Mouse (Mus musculus) kidney, postnatal 4 days (tissue): ENCODE results near the gene Ankrd54.
"Not testable (repeated sequence)": the region's sequence is repeated elsewhere in the genome, so short reads cannot be mapped to it uniquely, and the experiment has no call there.

Experiments
- DNase-seq, 2 experiments: peaks; one replicate each; pipeline ENCODE4 v3.0.0; 2021; ENCODE audit warnings: mixed read lengths in 2 of 2

Ankrd54 gene

DNA sequence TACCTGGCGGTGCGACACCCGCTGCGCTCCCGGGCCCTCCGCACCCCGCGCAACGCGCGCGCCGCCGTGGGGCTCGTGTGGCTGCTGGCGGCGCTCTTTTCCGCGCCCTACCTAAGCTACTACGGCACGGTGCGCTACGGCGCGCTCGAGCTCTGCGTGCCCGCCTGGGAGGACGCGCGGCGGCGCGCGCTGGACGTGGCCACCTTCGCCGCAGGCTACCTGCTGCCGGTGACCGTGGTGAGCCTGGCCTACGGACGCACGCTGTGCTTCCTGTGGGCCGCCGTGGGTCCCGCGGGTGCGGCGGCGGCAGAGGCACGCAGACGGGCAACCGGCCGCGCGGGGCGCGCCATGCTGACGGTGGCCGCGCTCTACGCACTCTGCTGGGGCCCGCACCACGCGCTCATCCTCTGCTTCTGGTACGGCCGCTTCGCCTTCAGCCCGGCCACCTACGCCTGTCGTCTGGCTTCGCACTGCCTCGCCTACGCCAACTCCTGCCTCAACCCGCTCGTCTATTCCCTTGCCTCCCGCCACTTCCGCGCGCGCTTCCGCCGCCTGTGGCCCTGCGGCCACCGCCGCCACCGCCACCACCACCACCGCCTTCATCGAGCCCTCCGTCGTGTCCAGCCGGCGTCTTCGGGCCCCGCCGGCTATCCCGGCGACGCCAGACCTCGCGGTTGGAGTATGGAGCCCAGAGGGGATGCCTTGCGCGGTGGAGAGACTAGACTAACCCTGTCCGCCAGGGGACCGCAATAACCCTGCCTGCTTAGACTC, 19.8 kb downstream of the Ankrd54 start:
- peak; percentile 37 to 65 for DNase-seq

DNA sequence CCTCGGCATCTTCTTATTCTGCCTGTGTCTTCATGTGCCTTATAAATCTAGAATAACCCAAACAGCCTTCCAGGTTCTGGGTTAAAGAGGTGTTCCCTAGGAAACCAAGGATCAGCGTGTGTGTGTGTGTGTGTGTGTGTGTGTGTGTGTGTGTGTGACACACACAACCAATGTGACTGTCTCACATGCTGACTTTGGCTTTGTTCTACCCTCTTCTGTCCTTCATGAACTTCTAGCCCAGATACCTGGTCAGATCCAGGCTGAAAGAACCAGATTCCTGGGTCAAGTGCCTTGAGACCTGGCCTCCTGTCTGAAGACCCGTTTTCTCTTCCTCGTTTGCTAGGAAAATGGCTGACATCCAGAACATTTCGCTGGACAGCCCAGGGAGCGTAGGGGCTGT, 21.1 kb downstream of the Ankrd54 start, which contains the start of gene Galr3:
Gene Galr3, plus strand, starts transcription at position 301 of the 400 bp plus-strand sequence.
- DNase-seq, result no peak

DNA sequence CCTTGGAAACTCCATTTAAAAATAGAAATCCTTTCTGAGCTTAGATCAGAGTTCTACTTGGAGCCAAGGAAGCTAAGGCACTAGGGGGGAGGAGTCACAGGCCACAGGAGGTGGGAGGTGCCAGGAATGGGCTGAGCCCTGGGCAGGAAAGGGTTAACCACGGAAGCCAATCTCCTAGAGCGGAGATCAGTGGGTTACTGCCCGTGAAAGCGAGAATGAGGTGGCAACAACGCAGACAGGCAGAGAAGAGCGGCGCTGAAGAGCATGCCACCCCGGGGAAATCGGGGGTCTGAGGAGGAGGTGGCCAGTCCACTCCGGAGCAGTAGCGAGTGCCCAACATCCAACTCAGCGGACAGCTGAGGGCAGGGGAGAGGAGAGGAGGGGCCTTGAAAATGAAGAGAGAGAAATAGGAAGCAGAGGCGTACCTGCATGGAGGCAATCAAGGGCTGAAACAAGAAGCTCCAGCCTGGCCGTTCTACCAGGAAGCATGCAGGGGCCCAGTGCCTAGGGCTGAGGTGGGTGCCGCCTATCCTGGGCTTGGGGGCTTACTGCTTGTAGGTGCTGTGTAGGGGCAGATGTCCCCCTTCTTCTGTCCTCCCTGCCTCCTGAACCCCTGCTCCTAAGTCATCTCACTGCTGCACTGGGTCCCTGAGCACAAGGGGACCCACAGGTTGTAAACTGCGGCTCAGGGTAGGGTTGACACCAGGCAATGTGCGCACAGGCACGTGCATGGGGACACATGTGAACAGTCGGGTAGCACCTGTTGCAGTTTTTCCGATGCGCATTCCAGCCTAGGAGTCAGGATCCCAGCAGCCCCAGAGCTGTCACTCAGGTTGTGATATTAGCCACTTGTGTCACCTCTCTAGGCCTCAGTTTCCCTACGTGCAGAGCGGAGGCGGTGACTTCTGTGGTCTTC, 21.9 kb downstream of the Ankrd54 start:
- DNase-seq, result peak; percentile 63 to 73

DNA sequence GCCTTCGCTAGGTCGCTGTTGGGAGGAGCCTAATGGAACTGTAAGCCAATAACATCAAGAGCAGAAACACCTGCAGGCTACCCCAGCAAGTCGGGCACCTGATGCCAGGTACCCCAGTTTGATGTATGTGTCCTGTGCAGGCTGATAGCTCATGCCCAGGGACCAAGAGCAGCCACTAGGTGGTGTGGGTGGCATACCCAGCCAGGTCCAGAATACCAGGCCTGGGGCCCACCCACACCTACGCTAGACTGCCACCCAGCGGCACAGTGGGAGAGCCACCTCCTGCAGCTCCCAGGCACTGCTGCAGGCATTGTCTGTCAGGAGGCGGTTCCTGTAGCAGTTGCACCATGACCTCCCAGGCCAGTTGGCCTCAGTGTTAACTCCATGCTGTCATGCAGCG, 23.8 kb downstream of the Ankrd54 start:
- DNase-seq, result peak; percentile 88 to 93

DNA sequence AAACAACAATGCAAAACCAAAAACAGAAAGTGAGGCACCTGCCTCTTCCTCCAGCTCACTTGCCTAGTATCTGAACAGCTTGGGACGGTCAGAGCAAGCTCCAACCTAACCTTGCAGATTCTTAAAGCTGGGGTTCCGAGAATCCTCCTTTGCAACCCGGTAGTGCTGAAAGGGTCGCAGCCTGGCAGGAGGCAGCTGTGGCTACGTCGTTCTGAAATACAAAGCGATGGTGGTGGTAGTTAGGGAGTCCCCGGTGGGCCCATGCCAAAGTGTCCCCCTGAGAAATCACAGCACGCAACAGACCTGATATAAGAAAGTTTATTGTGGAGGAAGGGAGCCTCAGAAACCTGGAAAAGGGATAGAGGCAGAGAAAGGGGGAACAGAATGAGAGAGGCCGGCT, 24.4 kb downstream of the Ankrd54 start:
- DNase-seq, result no peak

DNA sequence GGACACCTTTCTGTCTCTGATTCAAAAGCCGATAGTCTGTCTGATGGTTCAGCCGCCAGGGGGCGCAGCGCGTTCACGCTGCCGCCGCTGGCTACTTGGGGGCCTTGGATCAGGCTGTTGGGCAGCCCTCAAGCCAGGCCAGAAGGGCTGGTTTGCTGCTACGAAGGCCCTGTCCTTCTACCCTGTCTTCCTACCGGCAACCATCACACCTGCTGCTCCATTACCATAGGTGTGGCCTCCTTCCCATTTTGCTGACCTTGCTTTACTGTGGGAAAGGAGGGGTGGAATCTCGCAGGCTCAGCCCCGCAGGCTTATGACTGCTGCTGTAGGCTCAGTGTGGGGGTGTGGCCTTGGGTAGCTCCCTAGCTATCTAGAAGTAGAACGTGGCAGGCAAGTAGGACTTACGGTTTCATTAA, 24.8 kb downstream of the Ankrd54 start:
- peak; percentile 88 to 90 for DNase-seq

DNA sequence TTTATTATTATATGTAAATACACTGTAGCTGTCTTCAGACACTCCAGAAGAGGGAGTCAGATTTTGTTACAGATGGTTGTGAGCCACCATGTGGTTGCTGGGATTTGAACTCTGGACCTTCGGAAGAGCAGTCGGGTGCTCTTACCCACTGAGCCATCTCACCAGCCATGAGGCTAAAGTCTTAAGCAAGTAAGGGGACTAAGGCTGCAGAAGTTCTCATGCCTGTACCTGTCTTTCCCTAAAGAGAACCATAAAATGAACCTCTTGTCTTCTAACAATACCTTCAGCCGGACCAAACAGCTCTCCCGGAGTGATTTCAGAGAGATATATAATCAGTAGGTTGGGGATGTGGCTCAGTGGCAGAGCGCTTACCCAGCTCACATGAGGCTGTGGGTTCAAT, 30.8 kb downstream of the Ankrd54 start:
- not testable (repeated sequence) for DNase-seq

DNA sequence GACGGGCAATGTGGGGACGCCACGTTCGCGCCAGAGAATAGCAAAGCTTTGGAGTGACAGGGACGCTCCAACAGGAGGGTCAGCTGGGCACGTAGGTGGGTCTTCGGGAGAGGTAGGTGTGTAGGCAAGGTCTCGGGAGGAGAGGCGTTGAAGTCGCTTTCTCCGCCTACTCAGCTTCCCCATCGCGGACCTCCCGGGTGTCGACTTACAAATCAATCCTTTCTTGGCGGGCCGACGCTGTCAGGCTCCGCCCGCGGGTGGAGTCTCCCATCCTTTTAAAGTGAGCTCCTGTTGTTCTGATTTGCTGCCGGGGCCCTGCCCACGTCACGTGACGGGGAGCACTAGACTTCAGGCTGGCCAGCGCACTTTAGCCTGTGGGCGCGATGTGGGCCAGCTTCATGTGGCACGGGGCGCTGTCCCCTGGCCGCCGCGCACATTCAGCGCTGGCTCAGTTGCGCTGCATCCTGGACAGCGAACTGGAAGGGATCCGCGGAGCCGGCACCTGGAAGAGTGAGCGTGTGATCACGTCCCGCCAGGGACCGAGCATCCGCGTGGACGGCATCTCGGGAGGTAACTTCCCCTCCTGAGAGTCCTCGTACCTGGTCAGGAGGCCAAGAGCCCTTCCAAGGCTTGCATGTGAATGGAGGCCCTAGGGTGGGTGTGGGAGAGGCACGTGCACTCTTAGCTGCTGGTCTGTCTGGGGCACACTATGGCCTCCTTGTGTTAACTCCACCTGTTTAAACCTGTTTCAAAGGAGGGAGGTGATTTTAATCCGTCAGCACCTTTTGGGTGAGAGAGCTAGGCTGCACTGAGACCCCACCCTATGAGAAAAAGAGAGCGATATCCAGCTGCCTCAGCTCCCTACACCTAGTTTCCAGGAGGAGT, 31.9 kb downstream of the Ankrd54 start:
- peak; percentile 90 to 94 for DNase-seq

DNA sequence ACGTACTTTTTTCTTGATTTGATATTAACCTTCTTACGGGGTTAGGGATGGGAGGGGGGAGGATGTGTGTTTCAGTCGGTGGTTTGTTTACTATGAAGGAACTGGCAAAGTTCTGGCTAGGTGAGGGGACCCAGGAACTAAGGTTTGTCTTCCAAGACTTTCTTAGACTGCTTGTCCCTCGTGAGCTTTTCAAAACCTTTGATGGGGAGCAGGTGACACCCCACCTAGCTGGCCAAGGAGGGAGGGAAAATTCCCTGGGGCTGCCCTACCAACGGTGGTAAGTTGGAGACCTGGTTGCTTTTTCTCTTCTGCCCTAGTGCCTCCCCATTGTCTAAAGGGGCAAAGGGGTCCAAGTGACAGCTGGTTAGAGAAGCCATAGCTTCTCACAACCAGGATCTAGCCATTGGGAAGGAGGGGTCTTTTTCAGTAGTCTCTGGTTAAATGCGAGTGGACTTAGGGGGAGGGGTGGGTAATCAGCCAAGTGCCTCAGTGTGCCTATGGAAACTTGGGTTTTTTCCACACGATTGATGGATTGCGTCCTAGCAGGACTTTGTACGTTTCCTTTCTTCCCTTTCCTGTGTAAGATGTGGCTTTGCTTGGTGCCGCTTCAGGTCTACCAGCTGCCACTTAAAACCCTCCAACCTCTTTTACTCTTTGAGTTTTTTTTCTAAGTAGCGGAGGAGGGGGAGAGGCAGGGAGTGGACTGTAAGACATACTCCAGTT, 33.0 kb downstream of the Ankrd54 start:
- DNase-seq, result no peak

DNA sequence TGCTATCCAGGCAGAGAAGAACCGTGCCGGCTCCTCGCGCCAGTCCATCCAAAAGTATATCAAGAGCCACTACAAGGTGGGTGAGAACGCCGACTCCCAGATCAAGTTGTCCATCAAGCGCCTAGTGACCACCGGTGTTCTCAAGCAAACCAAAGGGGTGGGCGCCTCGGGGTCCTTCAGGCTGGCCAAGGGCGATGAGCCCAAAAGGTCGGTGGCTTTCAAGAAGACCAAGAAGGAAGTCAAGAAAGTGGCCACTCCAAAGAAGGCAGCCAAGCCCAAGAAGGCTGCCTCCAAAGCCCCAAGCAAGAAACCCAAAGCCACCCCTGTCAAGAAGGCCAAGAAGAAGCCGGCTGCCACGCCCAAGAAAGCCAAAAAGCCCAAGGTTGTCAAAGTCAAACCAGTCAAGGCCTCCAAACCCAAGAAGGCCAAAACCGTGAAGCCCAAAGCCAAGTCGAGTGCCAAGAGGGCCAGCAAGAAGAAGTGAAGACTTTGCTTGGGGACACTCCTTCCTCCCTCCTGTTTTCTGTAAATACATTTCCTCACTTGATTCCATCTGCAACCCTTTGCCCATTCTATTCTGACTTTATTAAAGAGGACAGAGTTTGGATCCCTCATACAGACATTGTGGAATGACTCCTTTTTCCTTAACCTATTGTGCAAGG, 33.7 kb downstream of the Ankrd54 start:
- no peak for DNase-seq

DNA sequence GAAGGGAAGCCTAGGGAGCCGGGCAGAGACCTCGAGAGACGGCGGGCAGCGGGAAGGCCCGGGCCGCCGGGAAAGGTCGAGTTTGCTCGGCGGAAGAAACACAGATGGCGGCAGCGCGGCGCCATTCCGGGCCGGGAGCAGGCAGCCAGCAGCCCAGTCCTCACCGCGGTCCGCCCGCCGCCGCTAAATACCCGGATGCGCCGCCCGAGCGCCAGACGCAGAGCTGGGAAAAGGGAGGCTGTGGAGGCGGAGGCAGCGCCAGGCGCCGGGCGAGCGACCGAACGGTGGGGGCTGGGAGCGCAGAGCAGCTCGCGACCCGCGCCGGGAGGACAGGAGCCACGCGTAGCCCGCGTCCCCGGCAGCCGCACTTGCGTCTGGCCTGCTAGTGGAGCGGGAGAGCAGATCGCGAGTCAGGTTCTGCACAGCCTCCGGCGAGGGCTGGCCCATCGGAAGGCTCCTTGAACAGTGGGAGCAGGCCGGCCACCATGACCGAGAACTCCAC, 34.4 kb downstream of the Ankrd54 start, which contains the start of gene H1f0:
Gene H1f0, plus strand, starts transcription at position 214 of the 502 bp plus-strand sequence.
- DNase-seq, result peak; percentile 98

DNA sequence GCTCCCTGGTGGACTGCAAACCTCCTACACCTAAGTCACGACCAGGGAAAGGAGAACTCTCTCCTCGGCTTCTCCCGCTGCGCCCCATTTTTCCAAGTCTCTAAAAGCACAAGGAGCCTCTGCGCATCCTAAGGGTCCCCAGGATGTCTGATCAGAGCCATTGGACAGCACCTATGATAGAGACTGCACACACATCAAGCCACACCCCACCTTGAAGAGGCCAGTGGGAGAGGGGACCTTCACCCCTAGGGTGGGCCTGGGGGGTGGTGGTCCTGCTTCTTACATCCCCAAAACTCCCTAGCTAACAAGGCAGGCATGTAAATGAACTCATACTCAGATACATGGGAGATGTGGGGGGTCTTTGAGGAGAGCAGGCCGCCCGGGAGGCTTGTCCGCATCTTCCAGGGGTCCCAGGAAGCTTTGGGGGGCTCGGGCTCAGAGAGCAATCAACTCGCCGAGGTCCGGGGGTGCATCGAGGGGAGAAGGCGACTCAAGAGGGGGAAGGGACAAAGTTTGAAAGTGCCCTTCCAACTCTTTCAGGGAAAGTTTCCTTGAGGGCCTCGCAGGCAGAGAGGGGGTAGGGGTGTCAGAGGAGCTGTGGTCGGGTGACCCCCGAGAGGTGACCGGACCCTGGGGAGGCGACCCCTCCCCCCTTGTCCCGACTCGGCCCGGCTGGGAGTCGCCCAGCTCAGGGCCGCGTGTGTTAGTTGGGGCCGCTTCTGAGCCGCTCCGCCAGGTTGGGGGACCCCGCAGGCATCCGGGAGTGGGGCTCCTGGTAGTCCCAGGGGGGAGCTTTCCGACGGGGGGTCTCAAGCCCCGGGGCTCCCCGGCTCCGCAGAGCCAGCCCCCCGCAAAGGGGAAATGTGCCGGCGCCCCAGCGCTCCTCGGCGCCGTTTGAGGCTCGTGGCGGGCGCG, 35.1 kb downstream of the Ankrd54 start:
- DNase-seq, result peak; percentile 66 to 77

DNA sequence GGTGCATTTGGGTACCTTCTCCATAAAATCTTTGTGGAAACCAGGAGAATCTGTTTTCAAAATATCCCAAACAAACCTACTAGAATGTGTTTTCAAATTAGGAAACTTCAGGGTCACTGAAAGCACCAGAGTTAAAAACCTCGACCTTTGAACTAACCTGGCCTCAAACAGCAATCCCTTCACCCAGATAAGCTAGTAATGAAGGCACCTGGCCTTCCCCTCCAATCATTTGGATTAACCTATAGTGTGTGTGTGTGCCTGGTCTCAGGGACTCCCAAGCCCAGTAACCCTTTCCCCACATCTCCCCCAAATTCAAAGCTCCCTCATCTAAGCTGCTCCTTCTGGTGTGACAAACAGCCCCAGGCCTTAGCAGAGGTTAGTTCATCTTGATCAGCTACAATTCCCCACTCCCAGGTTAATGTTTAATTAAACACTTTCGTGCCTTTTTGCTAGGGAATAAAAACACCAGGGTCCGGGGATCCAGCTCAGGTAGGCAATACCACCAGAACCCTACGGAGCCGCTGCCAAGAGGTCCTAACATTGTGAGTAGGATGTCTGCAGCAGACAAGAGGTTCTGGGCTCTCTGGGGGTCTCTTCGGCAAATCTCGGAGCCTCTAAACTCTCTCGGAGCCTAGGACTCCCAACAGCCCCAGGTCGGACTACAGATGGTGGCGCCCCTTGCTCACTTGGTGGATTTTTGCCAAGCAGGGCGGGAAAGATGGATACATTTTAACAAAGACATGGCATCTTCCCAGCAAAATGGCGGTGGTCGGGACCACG, 36.0 kb downstream of the Ankrd54 start:
- peak; percentile 53 to 71 for DNase-seq

DNA sequence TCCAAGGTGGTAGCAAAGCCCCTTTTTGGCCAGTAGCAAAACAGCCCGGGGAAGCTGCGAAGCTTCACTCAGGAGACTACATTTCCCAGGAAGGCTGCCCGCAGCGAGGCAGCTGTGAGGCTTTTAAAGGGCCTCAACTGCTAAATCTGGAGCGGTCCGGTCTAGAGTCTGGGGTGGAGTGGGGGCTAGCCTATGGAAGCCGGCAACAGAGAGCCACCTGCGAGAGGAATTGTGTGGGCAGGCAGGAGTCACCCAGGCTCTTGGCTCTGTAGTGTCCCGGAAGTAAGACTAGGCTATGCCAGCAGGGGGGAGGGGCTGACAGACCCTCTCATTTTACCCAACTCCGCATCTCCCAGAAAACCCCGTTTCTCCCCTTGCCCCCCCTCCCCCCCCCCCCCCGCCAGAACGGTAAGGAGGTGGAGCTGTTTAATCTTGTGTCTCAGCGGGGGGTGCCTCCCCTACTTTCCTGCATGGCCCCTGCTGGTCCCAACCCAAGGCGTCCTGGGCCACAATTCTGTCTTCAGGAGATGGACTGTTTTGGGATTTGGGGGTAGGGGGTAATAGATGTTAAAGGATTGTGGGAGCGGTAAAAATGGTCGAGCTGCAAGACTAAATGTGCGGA, 36.9 kb downstream of the Ankrd54 start:
- DNase-seq, result peak; percentile 57 to 67

DNA sequence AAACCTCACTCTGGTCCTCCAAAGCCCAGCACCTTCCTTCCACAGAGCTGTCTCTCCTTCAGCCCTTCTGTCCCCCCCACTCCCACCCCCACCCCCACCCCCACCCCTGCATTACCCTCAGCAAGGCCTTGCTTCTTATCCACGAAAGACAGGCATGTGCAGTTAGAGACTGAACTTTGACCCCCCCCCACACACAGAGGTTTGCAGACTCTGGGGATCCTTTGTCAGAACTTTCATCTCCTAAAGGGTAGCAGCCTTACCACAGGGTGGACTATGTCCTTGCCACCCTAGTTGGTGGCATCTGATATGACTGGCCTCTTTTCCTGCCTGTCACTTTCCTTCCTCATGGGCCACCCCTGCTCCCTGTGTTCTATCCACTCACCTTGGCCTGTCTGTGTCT, 39.3 kb downstream of the Ankrd54 start:
- DNase-seq, result no peak

DNA sequence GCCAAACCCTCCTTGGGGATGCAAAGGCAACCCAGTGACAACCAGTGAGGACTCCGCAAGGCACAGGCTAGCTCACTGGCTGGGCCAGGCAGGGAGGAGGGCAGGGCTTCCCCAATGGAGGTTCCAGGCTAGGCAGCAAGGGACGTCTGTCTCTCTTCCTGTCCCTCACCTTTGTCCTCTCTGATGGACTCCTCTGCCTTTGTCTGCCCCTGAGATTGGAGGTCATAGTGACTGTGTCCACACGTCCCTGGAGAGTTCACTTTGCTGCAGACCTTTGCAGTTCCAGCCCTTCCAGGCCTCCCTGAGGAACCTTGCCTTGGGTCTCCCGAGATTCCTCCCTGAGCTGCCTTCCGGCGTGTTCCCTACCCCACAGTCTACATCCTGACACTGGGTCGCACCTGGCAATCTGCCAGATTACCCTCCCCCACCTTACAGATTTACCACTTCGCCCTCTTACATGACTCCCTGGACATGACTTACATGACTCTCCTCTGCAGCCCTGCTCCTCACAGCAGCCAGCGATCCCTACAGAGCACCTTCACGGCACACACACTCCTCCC, 39.9 kb downstream of the Ankrd54 start:
- peak; percentile 40 to 61 for DNase-seq

DNA sequence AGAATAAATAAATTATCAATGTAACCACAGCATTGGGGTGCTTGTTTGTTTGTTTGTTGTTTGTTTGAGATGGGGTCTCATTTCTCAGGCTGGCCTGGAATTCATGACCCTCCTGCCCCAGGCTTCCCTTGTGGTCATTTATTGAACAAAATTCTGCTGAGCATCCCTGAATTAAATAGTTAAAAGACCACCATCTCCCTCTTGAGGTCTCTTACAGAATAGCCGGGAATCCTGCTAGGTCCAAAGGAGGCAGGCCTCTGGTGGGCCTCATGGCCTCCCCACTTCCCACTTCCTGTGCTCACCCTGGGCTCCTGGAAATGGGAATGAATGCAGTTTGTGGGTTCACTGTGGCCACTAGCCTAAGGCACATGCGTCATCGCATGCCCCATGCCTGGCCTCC, 43.8 kb downstream of the Ankrd54 start:
- peak in 1 of 2 experiments; percentile 43 for DNase-seq

DNA sequence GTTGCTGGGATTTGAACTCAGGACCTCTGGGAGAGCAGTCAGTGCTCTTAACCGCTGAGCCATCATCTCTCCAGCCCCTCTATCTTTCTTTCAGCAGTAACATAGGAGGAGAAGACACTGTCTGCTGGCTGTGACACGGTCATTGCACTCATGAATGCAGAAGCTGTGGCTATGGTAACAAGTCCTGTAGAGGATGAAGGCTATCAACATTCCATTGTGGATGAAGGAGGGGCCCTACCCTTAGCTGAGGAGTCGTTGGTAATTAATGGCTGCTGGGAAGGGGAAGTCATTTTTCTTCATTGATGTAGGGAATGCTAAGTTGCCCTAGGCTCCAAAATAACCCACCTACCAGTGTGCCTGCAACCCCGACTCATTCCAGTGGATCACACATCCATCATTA, 44.5 kb downstream of the Ankrd54 start:
- no peak for DNase-seq
